Mouse (Mus musculus) neural tube, embryonic 11.5 days (tissue): ENCODE data around the gene Asdurf. TPM values are rescaled to one million over a fixed set of nuclear protein-coding genes. Genes with fewer than 3 reads are reported as not detected.

Experiments
- ATAC-seq: fragments of 200-750 bp; cut with Nextera tagmentation; 2 replicates; pipeline ENCODE4 v1.8.0; 2017; ENCODE audit warnings: moderate number of reproducible peaks, mild to moderate bottlenecking, moderate TSS enrichment, moderate library complexity; ENCODE audit not compliant: insufficient read depth, low FRiP score, low TSS enrichment
- DNase-seq: peaks from one replicate; pipeline ENCODE4 v3.0.0-alpha.2; 2015; ENCODE audit warnings: low spot score
- H3K27ac ChIP-seq: fragments of 300-500 bp; sonication (generic); 2 replicates; pipeline ENCODE4 v1.5.1; 2014; ENCODE audit warnings: low read depth, mild to moderate bottlenecking, low read length
- H3K27me3 ChIP-seq: fragments of 300-500 bp; sonication (generic); 2 replicates; pipeline ENCODE4 v1.6.1; 2014; ENCODE audit warnings: mild to moderate bottlenecking, low read length, mixed read lengths; ENCODE audit not compliant: control insufficient read depth, insufficient read depth
- H3K36me3 ChIP-seq: fragments of 300-500 bp; sonication (generic); 2 replicates; pipeline ENCODE4 v1.6.1; 2014; ENCODE audit warnings: mild to moderate bottlenecking, low read length, moderate library complexity, mixed read lengths; ENCODE audit not compliant: control insufficient read depth, insufficient read depth
- H3K4me1 ChIP-seq: fragments of 300-500 bp; sonication (generic); 2 replicates; pipeline ENCODE4 v1.6.1; 2014; ENCODE audit warnings: low read length, mixed read lengths; ENCODE audit not compliant: control insufficient read depth, insufficient read depth
- H3K4me2 ChIP-seq: fragments of 300-500 bp; sonication (generic); 2 replicates; pipeline ENCODE4 v1.6.1; 2014; ENCODE audit warnings: low read depth, mild to moderate bottlenecking, moderate library complexity
- H3K4me3 ChIP-seq: fragments of 300-500 bp; sonication (generic); 2 replicates; pipeline ENCODE4 v1.5.1; 2014; ENCODE audit warnings: low read depth, low read length
- H3K9ac ChIP-seq: fragments of 300-500 bp; sonication (generic); 2 replicates; pipeline ENCODE4 v1.6.1; 2014; ENCODE audit warnings: mild to moderate bottlenecking, low read length
- H3K9me3 ChIP-seq: fragments of 300-500 bp; sonication (generic); 2 replicates; pipeline ENCODE4 v1.6.1; 2016; ENCODE audit warnings: low read length; ENCODE audit not compliant: control insufficient read depth
- WGBS: fragments of 180-500 bp; shearing (Covaris S2); extraction: QIAGEN DNeasy Blood & Tissue Kit; methylation state at CpG from one replicate; pipeline ENCODE4 v1.1.7; 2014; 5-methylcytosine and 5-hydroxymethylcytosine counted together
- polyA plus RNA-seq: library from polyadenylated mRNA; unstranded; fragments of >200 nt; fragmentation: Nextera tagmentation; extraction: Ambion mirVana; gene quantifications from 2 replicates; pipeline ENCODE4 v1.2.1, GENCODE M21; 2014

Gene Asdurf
- polyA plus RNA-seq, 1 experiment from 2014 or later: 17.9 TPM

GRCm38 (mm10) chr1:53300506-53300905, 51.9 kb downstream of the Asdurf start:
- 90% methylated on average over 4 of the region's 4 CpGs for WGBS
- no peak overlapping the region for H3K9ac ChIP-seq

More at GRCm38 (mm10) chr1:53300506-53300905, 51.9 kb downstream of the Asdurf start:
- H3K27ac ChIP-seq: no peak overlapping the region
- H3K27me3 ChIP-seq: no peaks in the 10 kb centered on the region
- H3K4me3 ChIP-seq: no peak overlapping the region
- no peaks in the 10 kb centered on the region for H3K9me3 ChIP-seq
- 0 out of 2 replicates have a peak, but pooled peaks cover 3% of the 10 kb centered on the region for H3K4me1 ChIP-seq
- ATAC-seq (no peak), DNase-seq (no peak)
- no peaks in the 10 kb centered on the region for H3K36me3 ChIP-seq
- H3K4me2 ChIP-seq: no peak overlapping the region

Other genes starting within 250 kb of the Asdurf start
- not detected in 2 replicates for gene 1700019A02Rik, start 165.0 kb downstream of the Asdurf start, polyA plus RNA-seq
- 18.6 and 21.5 TPM in 2 replicates for gene Pms1, start 55.6 kb downstream of the Asdurf start, polyA plus RNA-seq
- 83.7 and 87.4 TPM in 2 replicates for gene Ormdl1, start 55.5 kb downstream of the Asdurf start, polyA plus RNA-seq
- not detected in 2 replicates for gene Gm28778, start 55.5 kb downstream of the Asdurf start, polyA plus RNA-seq
- 26.8 and 30.1 TPM in 2 replicates for gene Osgepl1, start 39.0 kb downstream of the Asdurf start, polyA plus RNA-seq
- 0.68 and 0.96 TPM in 2 replicates for gene Gm28551, start within 50 bp of the Asdurf start, polyA plus RNA-seq
- gene Asnsd1, start 133 bp upstream of the Asdurf start, polyA plus RNA-seq: 96.9 and 101 TPM in 2 replicates